Mouse (Mus musculus): ENCODE measurements around the gene Mrps36. TPM values are rescaled to one million over a fixed set of nuclear protein-coding genes. Genes with fewer than 3 reads are reported as not detected.

The Mrps36 gene
- polyA plus RNA-seq, 1 experiment from 2014 or later = 162 TPM

DNA sequence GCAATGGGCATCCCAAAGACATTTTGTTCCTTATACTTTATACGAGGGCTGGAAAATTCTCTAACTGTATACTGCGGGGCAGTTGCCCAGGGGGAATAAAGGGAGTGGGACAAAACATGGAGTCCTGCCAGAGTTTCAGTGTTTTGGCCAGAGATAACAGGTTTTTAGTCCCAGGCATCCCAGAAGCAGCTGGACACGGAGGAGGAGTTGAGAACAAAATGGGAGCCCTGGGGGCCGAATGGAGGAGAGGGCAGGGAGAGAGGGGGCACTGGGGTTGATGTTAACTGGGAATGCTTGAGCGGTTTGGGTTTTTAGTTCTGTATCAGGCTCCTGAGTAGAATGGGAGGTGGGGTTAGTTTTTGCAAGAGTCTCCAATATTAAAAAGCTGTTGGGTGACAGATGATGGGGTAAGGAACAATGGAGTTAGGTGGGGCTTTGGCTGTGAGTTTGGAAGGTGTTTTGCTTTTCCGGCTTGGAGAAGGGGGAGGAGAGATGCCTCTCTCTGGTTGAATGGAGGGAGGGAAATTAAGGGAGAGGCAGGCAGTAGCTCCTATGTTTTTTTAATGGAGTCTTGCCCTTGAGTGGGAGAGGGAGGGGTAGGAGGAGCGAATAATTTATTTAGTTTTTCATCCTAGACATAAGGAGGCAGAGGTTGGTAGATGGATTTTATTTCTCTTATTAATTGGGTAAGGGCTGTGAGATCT lies 20.3 kb downstream of the Mrps36 start:
- Histone ChIP-seq H3K27me3 (ENCODE audit: control insufficient read depth, insufficient read depth, low read length) (no peaks in the 10 kb centered on the region), H3K36me3 (ENCODE audit: control insufficient read depth, insufficient read depth, low read length) (peaks cover 11% of the 10 kb centered on the region; the same call in 1 of the 2 replicates), H3K4me2 (replicated peaks; ENCODE audit: low read depth) (no peak overlapping the region), H3K4me3 (ENCODE audit: low read depth, low read length) (no peak overlapping the region), H3K27ac (replicated peaks) (no peak overlapping the region), H3K9me3 (ENCODE audit: control insufficient read depth, low read length) (no peaks in the 10 kb centered on the region), H3K4me1 (replicated peaks; ENCODE audit: control insufficient read depth, insufficient read depth) (0 out of 2 replicates have a peak, but pooled peaks cover 3% of the 10 kb centered on the region), H3K9ac (ENCODE audit: low read length) (no peak overlapping the region)
- DNase-seq (ENCODE audit: low spot score) (no peak), ATAC-seq (ENCODE audit: low FRiP score, low TSS enrichment) (no peak)
- TF ChIP-seq EP300 (optimal IDR thresholded peaks at IDR 0.05) (no peak), CTCF (IDR thresholded peaks at IDR 0.05; ENCODE audit: low read depth) (no peak)
- WGBS = 63% methylated on average over 7 of the region's 7 CpGs

GRCm38 (mm10) chr13:100721656-100722055 lies 22.8 kb downstream of the Mrps36 start:
- Histone ChIP-seq H3K4me2 (replicated peaks; ENCODE audit: low read depth) (no peak overlapping the region), H3K9me3 (ENCODE audit: control insufficient read depth, low read length) (no peaks in the 10 kb centered on the region), H3K36me3 (ENCODE audit: control insufficient read depth, insufficient read depth, low read length) (peaks cover 12% of the 10 kb centered on the region; the same call in 1 of the 2 replicates), H3K9ac (ENCODE audit: low read length) (no peak overlapping the region), H3K4me1 (replicated peaks; ENCODE audit: control insufficient read depth, insufficient read depth) (no peaks in the 10 kb centered on the region), H3K27ac (replicated peaks) (no peak overlapping the region), H3K27me3 (ENCODE audit: control insufficient read depth, insufficient read depth, low read length) (no peaks in the 10 kb centered on the region), H3K4me3 (ENCODE audit: low read depth, low read length) (no peak overlapping the region)
- 90% methylated on average over 5 of the region's 5 CpGs for WGBS
- ATAC-seq (ENCODE audit: low FRiP score, low TSS enrichment) = no peak
- no peak for DNase-seq (ENCODE audit: low spot score)
- no peak for TF ChIP-seq CTCF (IDR thresholded peaks at IDR 0.05; ENCODE audit: low read depth)
- no peak for TF ChIP-seq EP300 (optimal IDR thresholded peaks at IDR 0.05)

DNA sequence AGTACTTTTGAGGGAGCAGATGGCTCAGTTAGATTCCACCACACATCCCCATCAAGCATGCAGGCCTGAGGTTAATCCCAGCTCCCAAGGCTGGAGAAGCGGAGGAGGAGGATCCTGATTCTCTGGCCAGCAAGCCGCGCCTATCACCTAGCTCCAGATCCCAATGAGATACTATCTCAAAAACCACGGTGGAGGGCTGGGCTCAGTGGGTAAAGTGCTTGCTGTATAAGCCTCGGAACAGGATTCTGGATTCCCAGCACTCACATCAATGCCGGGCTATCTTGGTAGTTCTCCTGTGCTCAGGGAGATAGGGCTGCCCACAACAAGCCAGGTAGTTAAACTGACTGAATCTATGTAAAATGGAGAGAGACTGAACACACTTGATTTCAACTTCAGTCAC lies 29.0 kb downstream of the Mrps36 start:
- H3K9me3 ChIP-seq (ENCODE audit: control insufficient read depth, low read length) = no peaks in the 10 kb centered on the region
- no peaks in the 10 kb centered on the region for H3K4me1 ChIP-seq (replicated peaks; ENCODE audit: control insufficient read depth, insufficient read depth)
- H3K9ac ChIP-seq (ENCODE audit: low read length) = no peak overlapping the region
- H3K4me3 ChIP-seq (ENCODE audit: low read depth, low read length) = no peak overlapping the region
- H3K27me3 ChIP-seq (ENCODE audit: control insufficient read depth, insufficient read depth, low read length) = no peaks in the 10 kb centered on the region
- 88% methylated on average over 6 of the region's 6 CpGs for WGBS
- DNase-seq (ENCODE audit: low spot score) (no peak), ATAC-seq (ENCODE audit: low FRiP score, low TSS enrichment) (no peak)
- TF ChIP-seq CTCF (IDR thresholded peaks at IDR 0.05; ENCODE audit: low read depth) (no peak), EP300 (optimal IDR thresholded peaks at IDR 0.05) (no peak)
- H3K36me3 ChIP-seq (ENCODE audit: control insufficient read depth, insufficient read depth, low read length) = peaks cover 17% of the 10 kb centered on the region
- H3K4me2 ChIP-seq (replicated peaks; ENCODE audit: low read depth) = no peak overlapping the region
- H3K27ac ChIP-seq (replicated peaks) = no peak overlapping the region

GRCm38 (mm10) chr13:100706206-100706605 lies 38.3 kb downstream of the Mrps36 start:
- H3K36me3 ChIP-seq (ENCODE audit: control insufficient read depth, insufficient read depth, low read length) = peaks cover 31% of the 10 kb centered on the region
- 95% methylated on average over 7 of the region's 7 CpGs for WGBS

DNA sequence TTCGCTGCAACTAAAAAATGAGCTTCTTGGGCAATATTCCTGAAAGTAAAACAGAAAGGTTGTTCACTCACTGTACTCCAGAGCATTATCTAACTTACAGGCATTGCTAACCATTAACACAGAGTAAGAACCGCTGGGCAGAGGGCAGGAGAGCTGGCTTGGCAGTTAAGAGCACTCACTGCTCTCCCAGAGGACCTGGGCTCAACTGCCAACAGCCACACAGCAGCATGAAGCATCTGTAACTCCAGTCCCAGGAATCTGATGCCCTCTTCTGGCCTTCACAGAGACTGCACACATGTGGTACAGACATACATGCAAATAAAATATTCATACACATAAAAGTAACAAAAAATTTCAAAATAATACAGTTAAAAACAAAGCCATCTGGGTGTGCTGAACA lies 41.0 kb downstream of the Mrps36 start:
- ATAC-seq (ENCODE audit: low FRiP score, low TSS enrichment) (no peak), DNase-seq (ENCODE audit: low spot score) (no peak)
- Histone ChIP-seq H3K4me3 (ENCODE audit: low read depth, low read length) (no peak overlapping the region), H3K27me3 (ENCODE audit: control insufficient read depth, insufficient read depth, low read length) (no peaks in the 10 kb centered on the region), H3K4me2 (replicated peaks; ENCODE audit: low read depth) (no peak overlapping the region), H3K9me3 (ENCODE audit: control insufficient read depth, low read length) (no peaks in the 10 kb centered on the region), H3K27ac (replicated peaks) (no peak overlapping the region), H3K36me3 (ENCODE audit: control insufficient read depth, insufficient read depth, low read length) (peaks cover 20% of the 10 kb centered on the region), H3K9ac (ENCODE audit: low read length) (no peak overlapping the region), H3K4me1 (replicated peaks; ENCODE audit: control insufficient read depth, insufficient read depth) (no peaks in the 10 kb centered on the region)
- TF ChIP-seq EP300 (optimal IDR thresholded peaks at IDR 0.05) = no peak
- TF ChIP-seq CTCF (IDR thresholded peaks at IDR 0.05; ENCODE audit: low read depth) = no peak; the same call in 1 of the 2 replicates
- 91% methylated on average over 2 of the region's 2 CpGs for WGBS

More at GRCm38 (mm10) chr13:100706206-100706605, 38.3 kb downstream of the Mrps36 start:
- no peak overlapping the region for H3K9ac ChIP-seq (ENCODE audit: low read length)
- no peaks in the 10 kb centered on the region for H3K4me1 ChIP-seq (replicated peaks; ENCODE audit: control insufficient read depth, insufficient read depth)
- H3K4me3 ChIP-seq (ENCODE audit: low read depth, low read length) = no peak overlapping the region
- no peak for TF ChIP-seq CTCF (IDR thresholded peaks at IDR 0.05; ENCODE audit: low read depth)
- TF ChIP-seq EP300 (optimal IDR thresholded peaks at IDR 0.05) = no peak
- ATAC-seq (ENCODE audit: low FRiP score, low TSS enrichment) (no peak), DNase-seq (ENCODE audit: low spot score) (no peak)
- H3K27me3 ChIP-seq (ENCODE audit: control insufficient read depth, insufficient read depth, low read length) = no peaks in the 10 kb centered on the region
- H3K9me3 ChIP-seq (ENCODE audit: control insufficient read depth, low read length) = no peaks in the 10 kb centered on the region
- H3K27ac ChIP-seq (replicated peaks) = no peak overlapping the region
- no peak overlapping the region for H3K4me2 ChIP-seq (replicated peaks; ENCODE audit: low read depth)

DNA sequence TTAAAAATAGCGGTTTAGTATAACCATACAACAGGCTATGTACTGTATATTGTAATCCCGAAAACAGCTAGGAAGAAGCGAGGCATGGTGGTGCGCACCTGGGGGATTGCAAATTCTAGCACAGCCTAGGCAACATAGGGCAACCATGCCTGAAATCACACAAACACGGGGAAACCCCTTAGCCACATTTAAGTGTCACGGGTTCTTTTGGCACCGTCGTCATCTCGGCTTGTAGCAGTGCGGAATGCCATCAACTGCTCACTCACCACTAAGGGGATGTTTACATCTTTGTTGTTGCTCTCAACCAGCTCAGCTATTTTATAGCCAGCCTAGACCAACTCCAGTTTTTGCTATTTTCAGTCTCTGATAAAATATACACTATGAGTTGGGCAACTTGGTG lies 45.6 kb downstream of the Mrps36 start:
- H3K9me3 ChIP-seq (ENCODE audit: control insufficient read depth, low read length) = no peaks in the 10 kb centered on the region
- no peak overlapping the region for H3K4me3 ChIP-seq (ENCODE audit: low read depth, low read length)
- DNase-seq (ENCODE audit: low spot score) (no peak), ATAC-seq (ENCODE audit: low FRiP score, low TSS enrichment) (no peak)
- H3K27me3 ChIP-seq (ENCODE audit: control insufficient read depth, insufficient read depth, low read length) = no peaks in the 10 kb centered on the region
- TF ChIP-seq EP300 (optimal IDR thresholded peaks at IDR 0.05) (no peak), CTCF (IDR thresholded peaks at IDR 0.05; ENCODE audit: low read depth) (no peak)
- H3K9ac ChIP-seq (ENCODE audit: low read length) = no peak overlapping the region
- no peak overlapping the region for H3K27ac ChIP-seq (replicated peaks)
- no peak overlapping the region for H3K4me2 ChIP-seq (replicated peaks; ENCODE audit: low read depth)
- H3K4me1 ChIP-seq (replicated peaks; ENCODE audit: control insufficient read depth, insufficient read depth) = no peaks in the 10 kb centered on the region
- WGBS = 92% methylated on average over 10 of the region's 10 CpGs
- H3K36me3 ChIP-seq (ENCODE audit: control insufficient read depth, insufficient read depth, low read length) = peaks cover 15% of the 10 kb centered on the region
